Mouse (Mus musculus): ENCODE data around the gene Cacnb1. TPM values are rescaled to one million over a fixed set of nuclear protein-coding genes. Genes with fewer than 3 reads are reported as not detected.

The Cacnb1 gene
- total and polyA plus RNA-seq, 3 experiments = 6.9 to 14.4 (median 9.6) TPM

GRCm38 (mm10) chr11:98040975-98041374 is 18.1 kb upstream of the Cacnb1 start:
- DNase-seq = no peak

DNA sequence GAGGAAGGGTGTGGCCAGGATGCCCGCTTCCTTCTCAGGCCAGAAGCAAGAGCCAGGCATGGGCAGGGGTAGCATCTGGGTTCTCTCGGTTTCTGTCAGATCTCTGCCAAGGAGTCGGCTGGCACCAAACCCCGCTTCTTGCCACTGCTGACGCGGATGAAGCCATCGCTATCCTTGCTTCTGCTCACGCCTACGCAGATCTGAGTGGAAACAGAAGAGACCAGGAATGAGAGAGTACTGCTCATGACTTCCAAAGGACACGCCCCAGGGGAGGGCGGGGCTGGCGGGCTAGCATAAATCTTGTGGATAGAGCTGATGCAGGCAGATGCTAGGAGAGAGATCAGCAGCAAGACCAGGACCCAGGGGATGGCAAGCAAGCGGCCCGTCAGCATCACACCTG is 15.0 kb upstream of the Cacnb1 start:
- DNase-seq = no peak

DNA sequence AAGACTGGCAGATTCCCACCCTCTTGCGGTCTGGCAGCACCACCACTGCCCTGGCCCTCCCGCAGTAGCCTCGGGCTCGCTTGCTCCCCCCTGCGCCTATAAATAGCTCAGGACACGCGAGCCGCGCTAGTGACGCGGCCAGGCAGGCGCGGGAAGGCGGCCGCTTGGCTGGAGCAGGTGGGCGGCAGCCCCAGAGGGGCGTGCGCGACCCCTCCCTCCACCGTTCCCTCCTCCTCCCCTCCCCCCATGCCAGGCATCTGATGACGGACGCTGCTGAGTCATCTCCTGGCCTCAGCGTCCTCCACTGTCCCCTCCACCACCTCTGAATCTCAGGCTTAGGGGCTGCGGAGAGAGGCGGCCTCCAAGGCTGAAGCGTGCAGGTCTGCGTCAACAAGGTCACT is 13.1 kb upstream of the Cacnb1 start:
- peak; percentile 77 for DNase-seq

DNA sequence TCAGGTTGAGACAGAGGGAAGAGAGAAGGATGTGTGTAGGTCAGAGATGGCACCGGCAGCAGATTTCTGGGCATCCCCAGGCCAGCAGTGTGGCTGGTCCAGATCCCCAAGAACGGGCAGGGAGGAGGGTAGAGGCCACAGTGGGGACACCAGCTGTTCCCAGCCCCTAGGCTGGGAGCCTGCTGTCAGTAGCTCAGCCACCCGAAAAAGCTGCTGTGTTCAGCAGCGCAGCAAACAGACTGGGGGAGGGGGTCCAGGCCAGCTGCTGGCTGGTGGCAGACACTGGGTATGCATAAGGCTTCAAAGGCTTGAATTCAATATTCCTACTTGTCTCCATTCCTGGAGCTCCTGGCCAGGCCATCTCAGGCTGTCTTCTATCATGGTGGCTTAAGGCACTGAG is 12.0 kb upstream of the Cacnb1 start:
- DNase-seq = no peak

DNA sequence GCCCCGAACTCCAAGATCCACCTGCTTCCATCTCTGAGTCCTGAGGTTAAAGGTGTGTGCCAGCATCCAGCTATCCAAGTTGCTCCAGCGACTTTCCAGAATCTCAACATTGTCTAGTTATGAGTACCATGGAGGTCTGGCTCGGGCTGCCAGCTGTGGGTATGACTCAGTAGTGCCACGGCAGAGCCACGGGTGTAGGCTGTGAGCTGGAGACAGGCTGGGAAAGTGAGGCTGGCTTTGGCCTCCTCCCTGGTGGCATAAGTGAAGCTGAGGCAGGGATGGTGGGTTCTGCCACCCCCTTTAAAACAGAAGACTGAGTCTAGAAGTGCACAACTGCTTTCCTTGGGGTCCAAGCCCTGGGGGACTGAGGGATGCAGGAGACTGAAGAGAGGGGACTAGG is 11.2 kb upstream of the Cacnb1 start:
- no peak for DNase-seq

DNA sequence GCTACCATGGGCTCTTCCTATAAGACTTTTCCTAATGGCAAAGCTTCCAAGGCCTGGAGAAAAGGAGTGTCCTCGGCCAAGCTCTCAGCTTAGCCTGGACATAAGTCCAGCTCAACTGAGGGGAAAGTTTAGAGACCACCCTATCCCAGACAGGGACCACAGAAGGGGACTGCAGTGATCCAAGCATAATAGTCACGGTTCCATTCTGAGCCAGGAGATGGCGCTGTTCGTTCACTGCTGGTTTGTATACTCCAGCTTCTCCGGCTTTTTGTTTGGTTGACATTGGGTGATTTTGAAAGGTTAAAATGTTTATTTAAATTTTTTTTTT is 8.6 kb upstream of the Cacnb1 start:
- peak; percentile 66 for DNase-seq

DNA sequence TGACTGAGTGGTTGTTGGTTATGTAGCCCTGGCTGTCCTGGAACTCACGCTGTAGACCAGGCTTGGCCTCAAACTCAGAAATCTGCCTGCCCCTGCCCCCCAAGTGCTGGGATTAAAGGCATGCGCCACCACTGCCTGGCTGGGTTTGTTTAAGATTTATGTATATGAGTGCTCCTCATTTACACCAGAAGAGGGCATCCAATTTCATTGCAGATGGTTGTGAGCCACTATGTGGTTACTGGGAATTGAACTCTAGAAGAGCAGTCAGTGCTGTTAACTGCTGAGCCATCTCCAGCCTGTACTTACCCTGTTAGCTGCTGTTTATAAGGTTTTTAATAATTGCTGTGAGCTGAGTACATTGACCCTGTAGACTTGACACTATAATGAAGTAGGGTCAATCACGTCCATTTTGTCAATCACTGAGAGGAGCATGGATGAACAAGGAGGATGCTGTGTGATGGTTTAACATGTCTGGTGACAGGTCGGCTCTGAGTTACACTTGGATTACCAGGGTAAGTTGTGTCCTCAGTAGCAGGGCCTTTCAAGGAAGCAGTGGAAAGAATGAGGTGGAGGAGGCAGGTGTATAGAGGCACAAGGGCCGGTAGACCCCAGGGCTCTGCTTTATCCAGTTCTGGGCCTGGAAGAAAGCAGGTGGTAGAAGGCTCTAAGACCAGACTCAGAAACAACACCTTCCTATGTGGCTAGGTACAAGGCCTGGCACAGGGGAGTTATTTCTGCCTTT is 8.0 kb upstream of the Cacnb1 start:
- no peak for DNase-seq

GRCm38 (mm10) chr11:98027785-98028184 is 5.0 kb upstream of the Cacnb1 start:
- DNase-seq = no peak

DNA sequence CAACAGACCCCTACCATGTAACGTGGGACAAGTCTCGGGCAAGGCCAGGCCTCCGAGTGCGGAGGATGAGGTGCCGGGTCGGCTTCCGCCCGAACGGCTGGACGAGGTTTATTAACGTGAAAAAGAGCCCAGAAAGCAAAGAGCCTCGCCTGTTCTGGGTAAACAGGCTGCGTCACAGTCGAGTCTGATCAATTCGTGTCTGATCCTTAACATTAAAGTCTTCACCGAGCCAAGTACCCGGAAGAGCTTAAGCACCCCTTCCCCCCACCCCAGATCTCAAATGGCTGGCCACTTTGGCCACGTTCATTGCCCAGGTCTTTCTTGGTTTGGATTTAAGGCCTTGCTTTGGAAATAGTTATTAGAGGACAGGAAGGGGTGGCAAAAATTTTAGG is 4.5 kb upstream of the Cacnb1 start:
- no peak for DNase-seq

DNA sequence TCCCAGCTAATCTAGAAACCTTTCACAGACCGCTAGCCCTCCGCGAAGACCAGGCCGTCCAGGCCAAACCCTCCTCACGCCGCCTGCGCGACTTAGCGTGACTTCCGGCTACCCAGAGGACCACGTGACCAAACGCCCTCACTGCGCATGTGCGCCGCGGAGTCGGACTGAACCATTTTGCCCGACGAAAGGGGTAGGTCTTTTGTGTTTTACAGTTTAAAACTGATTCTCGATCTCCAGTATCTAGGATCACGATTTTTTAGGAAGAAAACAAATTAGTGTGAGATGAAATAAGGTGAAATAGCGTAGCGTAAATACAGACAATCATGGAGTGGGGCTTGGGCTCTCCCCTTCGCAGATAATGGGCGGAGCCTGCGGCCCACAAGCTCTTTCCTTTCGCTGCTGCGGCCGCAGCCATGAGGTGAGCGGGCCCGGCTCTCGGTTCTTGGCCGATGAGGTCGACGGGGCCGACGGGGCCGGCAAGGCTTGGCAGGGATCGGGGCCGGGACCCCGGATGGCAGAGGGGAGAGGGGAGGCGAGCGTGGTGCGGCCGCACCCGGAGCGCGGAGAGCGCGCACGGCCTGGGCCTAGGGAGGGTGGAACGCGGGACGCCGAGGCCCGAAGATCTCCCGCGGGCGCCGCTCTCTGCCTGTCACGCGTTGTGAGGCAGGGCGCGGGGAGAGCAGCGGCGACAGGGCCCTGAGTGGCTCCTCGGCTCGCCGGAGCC is 3.9 kb upstream of the Cacnb1 start, which contains the start of gene Rpl19:
Rpl19 (plus strand) TSS at position 141 of the 727 bp plus-strand sequence.
- peak; percentile 91 for DNase-seq

- DNase-seq = no peak
These were observed 3.4 kb upstream of the Cacnb1 start for GRCm38 (mm10) chr11:98026248-98026569.

DNA sequence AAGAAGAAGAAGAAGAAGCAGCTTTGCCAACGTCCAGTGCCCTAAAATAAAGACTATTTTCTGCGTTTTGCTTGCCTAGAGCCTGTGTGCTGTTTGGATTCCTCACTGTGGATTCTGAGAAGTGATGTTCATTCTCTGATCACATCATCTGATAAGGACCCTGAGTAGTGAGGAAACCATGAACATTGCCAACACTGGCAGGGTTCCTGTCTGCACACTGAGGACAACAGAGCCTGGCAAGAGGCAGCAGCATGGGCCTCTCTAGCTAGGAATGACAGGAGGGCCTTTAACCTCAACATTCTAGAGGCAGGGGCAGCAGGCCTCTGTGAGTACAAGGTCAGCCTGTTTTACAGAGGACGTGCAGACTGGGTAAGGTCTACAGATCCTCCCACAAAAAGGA is 1.7 kb upstream of the Cacnb1 start:
- no peak for DNase-seq

DNA sequence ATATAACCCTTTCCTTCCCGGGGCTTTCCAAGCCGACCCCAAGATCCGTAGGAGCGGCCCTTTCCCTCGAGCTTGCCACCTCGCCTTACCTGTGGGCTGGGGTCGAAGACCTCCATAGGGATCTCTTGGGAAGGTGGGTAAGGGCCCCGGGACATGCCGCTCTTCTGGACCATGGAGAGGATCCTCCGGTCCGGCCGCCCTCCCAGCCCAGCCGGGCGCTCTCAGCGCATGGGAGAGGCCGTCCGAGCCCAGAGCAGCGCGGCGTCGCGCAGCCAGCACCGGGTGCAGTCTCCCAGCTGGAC is 630 bp downstream of the Cacnb1 start:
- DNase-seq = no peak

GRCm38 (mm10) chr11:98021565-98022252 is 1.1 kb downstream of the Cacnb1 start:
- DNase-seq = peak; percentile 42

GRCm38 (mm10) chr11:98021118-98021517 is 1.7 kb downstream of the Cacnb1 start:
- DNase-seq = no peak

- DNase-seq = peak; percentile 26
These were observed 2.1 kb downstream of the Cacnb1 start for GRCm38 (mm10) chr11:98020710-98021109.

DNA sequence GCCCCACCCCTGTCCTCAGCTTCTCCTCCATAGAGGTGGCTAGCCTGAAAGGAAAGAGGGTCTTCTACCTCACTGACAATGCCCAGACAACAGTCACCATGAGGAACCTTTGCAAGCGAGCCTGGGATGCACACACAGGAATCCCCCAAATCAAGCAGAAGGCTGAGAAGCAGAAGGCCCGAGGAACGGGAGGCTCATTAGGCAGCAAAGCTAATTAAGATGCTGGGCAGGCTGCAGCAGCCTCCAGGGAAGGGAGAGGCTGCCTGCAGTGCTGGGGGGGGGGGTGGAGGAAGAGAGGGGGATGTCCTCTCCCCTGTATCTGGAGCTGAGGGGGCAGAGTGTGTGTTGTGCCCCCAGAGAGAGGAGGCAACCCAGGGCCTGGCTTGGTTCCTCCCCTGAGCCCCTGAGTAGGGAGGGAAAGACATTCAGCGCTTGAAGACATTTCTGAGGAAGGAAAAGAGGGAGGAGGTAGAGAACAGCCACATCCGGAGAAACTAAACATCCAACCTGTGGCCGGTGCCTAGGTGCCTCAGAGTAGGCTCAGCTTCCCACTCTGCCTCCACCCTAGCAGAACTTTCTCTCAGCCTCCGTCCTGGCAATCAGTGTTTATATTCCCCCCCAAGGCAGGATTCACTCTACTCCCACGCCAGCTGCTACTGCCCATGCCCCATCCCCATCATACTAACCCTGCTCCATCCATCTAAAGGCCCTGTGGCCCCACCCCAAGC is 2.8 kb downstream of the Cacnb1 start:
- no peak for DNase-seq

- peak; percentile 37 for DNase-seq
These were observed 3.8 kb downstream of the Cacnb1 start for GRCm38 (mm10) chr11:98018858-98019641.

DNA sequence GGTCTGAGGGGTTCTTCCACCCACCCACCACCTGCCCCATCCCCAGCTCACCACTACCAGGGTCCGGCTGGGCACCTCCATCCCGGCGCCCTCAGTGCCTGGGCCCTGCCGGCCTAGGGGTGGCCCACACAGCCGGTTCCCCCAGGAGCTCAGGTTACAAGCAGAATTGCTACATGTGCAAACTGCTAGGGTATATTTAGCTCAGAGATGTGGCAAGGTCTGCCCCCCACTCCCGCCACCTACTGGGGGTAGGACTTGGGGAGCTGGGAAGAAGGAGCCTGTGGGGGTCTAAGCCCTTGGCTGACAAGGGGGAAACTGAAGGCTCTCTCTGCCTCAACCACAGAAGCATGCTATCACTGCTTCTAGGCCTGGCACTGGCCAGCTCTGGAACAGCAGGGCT is 4.6 kb downstream of the Cacnb1 start:
- no peak for DNase-seq

- no peak for DNase-seq
These were observed 6.0 kb downstream of the Cacnb1 start for GRCm38 (mm10) chr11:98016824-98017223.

GRCm38 (mm10) chr11:98016177-98016576 is 6.7 kb downstream of the Cacnb1 start:
- DNase-seq = no peak

DNA sequence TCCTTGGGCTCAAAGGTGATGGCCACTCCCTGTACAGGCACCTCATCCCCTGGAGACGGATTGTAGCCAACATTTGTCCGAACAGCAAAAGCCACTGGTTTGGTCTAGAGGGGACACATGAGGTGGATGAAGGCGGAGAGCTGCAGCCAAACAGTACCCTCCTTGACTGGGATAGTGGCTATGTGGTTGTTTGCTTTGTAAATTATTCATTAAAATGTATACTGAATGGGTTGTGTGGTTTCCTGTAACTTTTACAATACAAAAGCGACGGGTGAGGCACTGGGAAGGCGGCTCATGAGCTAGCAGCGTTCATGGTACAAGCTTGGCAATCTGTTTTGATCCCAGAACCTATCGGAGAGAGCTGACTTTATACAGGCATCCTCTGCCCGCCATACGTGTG is 10.0 kb downstream of the Cacnb1 start:
- no peak for DNase-seq
